Mouse (Mus musculus): ENCODE measurements around the gene Pfkl.
"Not testable (repeated sequence)": the region's sequence is repeated elsewhere in the genome, so short reads cannot be mapped to it uniquely, and the experiment has no call there.

Pfkl gene

DNA sequence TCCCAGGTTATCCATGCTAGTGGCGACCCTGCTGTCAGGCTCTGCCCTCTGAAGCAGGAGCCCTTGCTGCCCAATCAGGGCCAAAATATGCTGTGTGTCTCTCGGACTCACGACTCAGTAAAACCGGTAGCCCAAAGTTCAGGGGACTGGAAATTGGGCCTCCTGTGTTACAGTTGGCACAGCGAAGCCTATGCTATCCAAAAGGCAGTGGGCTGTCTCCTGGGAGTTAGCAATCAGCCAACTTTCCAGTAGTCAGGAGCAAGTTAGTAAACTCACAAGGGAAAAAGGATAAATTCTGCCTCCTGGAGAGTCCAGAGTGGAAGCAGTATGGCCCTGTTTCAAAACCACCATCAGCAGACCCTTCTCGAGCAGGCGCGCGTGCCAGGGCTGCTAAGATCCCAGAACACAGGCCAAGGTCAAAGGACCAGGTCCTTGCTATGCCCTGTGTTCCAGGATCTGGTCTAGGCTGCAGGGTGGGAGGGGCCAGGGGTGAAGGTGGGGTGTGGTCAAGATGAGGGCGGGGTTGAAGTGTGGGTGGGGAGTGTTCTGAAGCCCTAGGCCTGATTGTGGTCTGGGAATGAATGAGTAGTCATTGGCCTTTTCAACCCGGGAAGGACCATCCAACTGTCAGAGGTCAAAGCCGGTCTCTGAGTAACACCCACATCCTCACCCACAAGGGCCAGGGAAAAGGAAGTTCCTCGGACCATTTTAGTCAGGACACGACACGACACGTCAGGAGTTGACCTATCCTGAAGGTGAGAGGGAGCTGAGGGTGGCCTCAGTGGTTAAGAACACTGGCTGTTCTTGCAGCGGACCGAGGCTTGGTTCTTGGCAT lies 3.0 kb upstream of the Pfkl start:
- DNase-seq (ENCODE audit: low read depth, low spot score) = no peak

DNA sequence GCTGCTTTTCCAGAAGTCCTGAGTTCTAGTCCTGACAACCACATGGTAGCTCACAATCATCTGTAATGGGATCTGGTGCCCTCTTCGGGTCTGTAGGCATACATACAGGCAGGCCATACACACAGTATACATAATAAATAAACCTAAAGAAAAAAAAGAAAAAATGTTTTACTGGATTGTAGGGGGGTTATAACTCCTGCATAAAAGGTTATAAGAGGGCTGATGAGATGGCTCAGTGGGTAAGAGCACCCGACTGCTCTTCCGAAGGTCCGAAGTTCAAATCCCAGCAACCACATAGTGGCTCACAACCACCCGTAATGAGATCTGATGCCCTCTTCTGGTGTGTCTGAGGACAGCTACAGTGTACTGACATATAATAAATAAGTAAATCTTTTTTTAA lies 1.2 kb upstream of the Pfkl start:
- DNase-seq (ENCODE audit: low read depth, low spot score) = not testable (repeated sequence)

DNA sequence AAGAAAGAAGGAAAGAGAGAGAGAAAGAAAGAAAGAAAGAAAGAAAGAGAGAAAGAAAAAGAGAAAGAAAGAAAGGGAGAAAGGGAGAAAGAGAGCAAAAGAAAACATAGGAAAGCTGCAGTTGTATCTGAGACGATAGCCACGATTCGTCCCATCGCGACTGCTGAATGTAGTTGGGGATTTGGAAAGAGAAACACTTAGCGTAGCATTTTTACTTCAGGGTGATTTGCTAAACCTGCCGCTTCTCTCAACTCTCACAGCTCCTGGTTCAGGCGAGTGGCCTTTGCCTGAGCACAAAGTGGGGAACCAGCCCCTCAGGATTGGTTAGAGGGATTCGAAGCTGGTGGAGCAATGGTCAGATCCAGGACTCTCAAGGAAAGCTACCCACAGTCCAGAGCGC lies 452 bp upstream of the Pfkl start:
- no peak for DNase-seq (ENCODE audit: low read depth, low spot score)

DNA sequence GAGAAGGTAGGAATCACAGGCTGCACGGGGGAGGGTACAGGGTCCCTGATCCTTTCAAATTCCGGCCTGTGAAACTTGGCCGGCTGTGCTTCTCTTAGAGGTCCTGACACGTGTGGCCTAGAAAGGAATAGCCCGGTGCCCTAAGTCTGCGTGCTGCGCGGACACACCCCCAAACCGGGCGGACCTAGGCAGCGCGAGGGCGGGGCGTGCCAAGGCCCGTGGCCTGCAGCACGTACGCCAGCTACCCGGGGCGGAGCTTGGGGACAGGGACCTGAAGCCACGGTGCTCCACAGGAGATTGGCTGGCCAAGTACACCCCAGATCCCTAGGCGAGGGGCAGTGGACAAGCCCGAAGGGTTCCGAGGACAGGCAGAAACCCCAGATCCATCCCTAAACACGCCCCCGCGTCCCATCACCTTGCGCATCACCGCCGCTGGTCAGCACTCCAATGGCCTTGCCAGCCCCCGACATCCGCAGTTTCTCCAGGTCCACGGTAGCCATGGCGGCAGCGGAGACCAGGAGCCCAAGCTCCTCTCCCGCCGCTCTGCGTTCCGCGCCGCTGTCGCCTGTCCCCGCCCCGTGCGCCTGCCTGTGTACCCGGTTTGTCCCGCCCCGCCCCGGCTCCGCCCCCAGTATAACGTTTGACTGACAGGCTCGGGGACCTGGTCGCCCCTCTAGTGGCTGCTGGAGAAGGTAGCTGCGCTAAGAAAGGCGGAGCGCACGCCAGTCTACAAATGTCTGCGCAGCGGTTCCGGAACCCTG lies 519 bp downstream of the Pfkl start:
- DNase-seq (ENCODE audit: low read depth, low spot score) = peak; percentile 81

DNA sequence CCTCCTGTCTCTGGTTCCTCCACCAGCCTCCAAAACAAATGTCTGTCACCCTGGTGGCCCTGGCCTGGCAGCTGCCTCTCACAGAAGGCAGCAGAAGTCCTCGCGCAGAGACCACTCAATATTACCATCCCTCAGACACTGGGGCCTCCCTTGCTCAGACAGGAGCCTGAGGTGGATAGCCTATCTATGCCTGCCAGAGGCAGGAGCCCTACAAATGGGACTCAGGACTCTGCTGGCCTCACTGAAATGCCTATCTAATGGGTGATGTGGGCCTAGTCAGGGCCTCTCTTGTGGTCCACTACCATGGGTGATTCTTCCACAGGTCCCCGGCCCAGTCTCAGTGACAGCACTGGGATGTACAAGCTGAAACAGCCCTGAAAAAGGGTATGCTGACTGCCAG lies 1.7 kb downstream of the Pfkl start:
- DNase-seq (ENCODE audit: low read depth, low spot score) = no peak

DNA sequence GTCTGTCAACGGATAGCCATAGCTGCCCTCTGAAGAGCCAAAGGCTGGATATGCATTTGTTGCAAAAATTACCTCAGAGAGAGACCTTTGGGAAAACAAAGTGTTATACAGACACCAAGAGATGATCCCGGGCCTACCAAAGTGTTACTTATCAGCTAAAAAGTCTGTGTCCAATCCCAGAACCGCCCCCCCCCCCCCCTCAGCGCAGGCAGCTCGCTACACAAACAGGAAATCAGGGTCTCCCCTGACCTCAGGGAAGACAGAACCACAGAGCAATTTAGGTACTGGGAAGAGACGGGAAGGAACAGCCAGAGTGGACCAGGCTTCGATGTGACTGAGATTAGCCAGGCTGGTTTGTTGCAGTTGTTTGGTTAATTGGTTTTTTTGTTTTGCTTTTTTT lies 2.7 kb downstream of the Pfkl start:
- DNase-seq (ENCODE audit: low read depth, low spot score) = no peak

DNA sequence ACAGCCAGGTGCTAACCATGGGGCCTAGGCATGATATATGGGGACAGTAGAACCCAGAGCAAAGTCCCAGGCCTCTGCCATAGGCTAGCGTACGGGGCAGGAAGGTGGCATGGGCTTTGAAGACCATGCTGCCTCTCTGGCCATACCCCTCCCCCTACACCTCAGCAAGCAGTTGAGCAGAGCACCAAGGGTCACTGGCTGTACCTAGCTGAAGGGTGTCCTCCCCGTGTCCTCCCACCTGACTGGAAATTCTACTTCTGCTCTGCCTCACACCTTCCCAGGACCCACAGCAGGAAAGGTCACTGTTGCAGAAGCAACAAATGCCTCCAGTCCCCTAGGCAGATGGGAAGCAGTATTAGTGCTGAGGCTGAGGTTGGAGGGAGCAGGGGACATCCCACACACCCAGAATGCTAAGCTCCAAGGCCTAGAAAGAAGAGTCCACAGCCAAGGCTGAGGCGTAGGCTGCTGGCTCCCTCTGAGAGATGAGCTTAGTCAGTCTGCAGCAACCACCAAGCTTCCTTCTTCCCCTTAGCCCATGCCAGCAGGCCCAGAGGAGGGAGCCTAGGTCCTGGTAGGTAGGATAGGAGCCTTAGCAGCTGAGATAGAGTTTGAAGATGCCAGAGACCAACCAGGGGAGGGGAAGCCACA lies 4.0 kb downstream of the Pfkl start:
- no peak for DNase-seq (ENCODE audit: low read depth, low spot score)

DNA sequence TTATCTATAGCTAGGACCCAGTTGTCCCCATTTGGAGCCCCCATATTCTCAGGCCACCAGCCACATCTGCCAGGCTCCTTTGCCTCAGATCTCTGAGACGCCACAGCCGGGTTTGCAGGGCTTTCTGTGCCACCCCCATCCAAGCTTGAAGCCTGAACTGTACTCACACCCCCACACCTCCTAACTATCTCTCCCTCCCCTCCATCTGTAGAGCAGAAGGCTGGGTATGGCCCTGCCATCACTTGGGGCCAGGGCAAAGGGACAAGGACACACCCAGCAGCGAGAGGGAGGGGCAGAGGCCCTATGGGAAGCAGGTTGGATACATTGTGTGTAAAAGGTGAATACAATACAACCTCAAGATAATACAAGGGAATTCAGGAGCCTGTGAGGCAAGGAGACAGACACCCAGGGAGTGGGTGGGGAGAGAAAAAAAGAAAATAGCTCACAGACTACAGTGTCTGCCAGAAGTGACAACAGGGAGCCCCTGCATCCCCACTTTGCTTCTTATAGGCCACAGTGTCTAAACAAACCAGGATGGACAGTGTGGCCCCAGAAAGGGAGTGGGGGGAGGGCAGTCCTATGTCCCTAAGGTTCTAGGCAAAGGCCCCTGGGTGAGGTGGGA lies 5.3 kb downstream of the Pfkl start:
- DNase-seq (ENCODE audit: low read depth, low spot score) = no peak

DNA sequence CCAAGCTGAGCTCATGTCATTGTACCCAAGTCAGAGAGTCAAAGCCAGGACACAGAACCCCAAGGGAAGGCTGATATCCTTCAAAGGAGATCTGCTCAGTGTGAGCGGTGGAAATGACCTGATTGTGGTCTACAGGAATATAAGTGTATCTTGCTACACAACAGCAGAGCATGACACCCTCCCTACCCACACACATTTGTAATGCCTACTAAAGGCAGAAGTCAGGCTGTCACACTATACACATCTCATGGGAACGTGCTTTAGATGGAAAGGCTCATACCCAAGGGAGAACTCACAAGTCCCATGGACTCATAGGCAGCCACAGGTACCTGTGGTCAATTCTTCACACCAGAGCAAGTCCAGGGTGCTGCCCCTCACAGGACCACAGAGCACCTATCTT lies 7.6 kb downstream of the Pfkl start:
- no peak for DNase-seq (ENCODE audit: low read depth, low spot score)

DNA sequence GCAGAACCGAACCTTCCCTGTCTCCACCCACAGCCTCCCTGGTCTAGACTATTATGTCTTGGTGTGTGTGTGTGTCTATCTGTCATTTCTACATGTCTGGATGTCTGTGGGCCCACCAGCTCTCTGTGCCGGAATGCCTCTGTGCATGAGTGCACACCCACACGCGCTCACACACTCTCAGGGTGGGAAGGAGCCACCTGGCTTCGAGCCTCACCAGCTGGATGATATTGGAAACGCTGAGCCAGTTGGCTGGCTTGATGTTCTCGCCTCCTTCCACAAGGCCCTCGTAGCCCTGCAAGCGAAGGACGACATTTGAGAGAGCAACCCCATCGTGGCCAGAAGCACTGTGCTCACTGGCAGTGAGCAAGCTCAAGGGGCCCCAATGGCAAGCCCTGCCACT lies 8.1 kb downstream of the Pfkl start:
- DNase-seq (ENCODE audit: low read depth, low spot score) = peak; percentile 94

DNA sequence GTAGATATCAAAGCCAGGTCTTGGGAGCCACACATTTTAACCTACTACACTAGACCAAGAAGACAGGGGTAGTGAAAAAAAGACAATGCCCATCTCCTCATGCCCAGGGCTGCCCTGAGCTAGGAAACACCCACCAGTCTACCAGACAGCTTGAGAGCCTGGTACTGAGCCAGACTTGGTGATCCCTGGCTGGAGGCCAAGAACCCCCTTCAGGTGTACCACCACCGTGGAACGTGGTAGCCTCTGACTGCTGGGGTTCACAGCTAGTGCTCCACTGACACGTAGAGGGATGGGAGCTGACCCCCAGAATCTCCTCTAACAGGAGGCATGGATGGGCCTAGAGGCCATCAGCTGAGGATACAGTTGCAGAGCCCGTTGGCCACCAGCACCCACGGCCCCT lies 9.7 kb downstream of the Pfkl start:
- no peak for DNase-seq (ENCODE audit: low read depth, low spot score)

DNA sequence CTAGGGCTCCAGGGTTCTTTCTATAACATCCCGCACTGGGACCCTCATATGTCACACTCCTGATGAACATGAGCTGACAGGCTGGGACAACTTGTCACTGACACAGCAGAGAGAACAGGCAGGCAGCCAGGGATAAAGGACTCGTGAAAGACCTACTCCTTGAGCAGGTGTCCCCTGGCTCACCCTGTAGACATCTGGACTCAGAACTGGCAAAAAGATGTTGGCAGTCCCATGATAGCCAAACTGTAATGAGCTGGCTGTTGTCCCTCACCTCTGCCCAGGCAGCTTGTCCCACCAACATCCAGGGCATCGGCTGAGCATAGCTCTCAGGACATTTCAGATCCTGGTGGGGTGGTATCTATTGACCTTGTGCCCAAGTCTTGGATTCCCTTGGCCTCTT lies 14.2 kb downstream of the Pfkl start:
- DNase-seq (ENCODE audit: low read depth, low spot score) = no peak

DNA sequence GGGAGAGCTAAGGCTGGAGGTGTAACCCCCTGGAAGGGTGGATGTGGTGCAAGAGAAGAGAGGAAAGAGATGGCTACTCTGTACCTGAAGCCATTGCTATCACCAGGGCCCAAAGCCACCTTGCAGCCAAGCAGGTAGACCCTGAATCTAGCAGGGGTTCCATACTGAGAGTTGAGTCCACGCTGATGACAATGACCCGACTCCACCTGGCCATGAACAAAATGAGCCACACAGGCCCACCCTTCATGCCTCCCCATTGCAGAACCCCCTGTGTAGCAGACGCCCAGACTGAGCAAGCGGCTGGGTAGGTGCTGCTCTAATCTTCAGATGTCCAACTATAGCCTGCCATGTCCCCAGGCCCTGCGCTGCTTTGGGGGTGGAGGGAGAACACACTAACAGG lies 24.1 kb downstream of the Pfkl start:
- DNase-seq (ENCODE audit: low read depth, low spot score) = no peak

DNA sequence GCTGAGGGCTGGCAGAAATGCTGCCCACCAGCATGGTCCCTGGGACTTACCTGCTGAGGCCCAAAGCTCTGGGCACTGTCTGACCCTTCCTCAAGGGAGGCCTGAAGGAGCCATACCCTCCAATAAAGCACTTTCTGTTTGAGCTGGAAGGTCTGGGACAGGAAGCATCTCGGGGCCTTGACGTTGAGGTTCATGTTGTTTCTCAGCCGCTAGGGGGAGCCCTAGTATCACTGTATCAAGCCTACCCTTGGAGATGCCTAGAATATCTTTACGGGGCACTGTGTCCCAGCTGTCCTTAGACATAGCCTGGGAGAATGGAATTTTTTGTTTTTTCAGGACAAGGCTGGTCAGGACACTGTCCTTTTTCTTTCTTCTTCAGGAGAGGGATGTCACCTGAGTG lies 25.2 kb downstream of the Pfkl start:
- DNase-seq (ENCODE audit: low read depth, low spot score) = peak; percentile 72

DNA sequence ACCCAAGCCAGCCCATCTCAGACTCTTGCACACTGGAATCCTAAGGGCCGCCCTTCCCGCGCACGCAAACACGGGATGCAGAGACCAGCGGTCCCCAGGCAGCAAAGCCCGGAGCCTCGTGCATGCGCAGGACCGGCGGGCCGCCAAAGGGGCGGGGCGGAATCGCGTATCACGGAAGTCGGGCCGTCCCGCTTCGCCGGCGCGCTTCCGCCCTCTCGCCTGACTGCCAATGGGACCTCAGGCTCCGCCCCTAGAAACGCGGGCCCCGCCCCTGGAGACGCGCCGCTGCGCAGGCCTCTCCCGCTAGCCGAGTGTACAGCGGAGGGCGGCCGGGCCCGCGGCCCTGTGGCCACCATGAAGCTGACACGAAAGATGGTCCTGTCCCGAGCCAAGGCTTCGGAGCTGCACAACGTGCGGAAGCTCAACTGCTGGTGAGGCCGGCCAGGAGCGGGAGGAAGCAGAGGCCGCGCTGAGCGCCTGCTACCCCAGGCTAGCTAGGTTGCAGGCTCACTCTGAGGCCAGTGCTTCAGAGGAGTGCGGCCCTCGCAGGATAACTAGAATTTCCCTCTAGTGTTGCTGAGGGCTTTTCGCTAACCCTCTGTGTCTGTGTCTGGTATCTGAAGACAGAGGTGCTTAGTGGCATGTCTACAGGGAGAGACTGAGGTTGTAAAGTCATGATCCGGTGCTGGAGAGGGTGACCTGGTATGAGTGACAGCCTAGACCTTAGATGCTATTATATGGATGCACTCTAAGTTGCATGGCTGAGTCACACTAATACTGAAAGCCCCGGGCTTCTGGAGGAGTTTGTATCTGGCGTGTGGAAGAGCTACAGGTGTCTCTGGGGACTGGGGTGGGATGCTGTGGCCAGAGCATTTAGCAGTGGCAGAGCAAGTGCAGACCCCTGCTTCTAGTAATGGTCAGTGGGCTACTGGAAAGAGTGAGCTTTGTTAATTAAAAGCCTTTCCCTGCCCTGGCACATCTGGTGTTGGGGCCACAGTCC lies 31.2 kb downstream of the Pfkl start, which contains the start of gene 1810043G02Rik:
Gene 1810043G02Rik, plus strand, starts transcription at position 174 of the 1,000 bp plus-strand sequence.
- peak; percentile 87 for DNase-seq (ENCODE audit: low read depth, low spot score)

DNA sequence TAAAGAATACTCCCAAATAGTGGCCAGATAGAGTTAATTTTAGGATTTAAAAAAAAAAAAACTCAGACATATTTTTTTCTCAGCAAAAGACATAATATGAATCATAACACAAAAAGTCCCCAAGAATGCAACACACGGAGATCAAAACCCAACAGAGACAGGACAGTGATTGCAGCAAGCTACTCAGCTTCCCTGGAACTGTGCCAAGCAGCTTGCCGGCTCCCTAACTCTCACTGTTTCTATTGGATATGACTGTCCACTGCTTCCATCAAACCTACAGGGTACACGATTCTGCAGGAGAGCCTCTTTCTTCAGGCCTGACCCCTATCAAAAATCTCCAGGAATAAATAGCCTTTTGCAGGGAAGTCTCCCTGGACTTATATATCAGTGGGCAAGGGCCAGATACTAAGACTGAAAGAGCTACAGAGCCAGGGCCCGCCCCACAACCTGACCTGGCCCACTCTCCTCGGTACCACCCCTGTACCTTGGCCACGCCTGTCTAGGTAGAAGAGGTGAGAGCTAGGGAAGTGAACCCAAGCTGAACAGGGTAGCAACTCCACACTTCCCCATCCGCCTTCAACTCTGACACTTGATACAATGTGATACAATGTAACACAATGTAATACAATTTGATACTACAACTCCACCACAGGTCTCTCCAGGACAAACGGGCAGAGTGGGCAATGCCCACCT lies 33.3 kb downstream of the Pfkl start:
- no peak for DNase-seq (ENCODE audit: low read depth, low spot score)

DNA sequence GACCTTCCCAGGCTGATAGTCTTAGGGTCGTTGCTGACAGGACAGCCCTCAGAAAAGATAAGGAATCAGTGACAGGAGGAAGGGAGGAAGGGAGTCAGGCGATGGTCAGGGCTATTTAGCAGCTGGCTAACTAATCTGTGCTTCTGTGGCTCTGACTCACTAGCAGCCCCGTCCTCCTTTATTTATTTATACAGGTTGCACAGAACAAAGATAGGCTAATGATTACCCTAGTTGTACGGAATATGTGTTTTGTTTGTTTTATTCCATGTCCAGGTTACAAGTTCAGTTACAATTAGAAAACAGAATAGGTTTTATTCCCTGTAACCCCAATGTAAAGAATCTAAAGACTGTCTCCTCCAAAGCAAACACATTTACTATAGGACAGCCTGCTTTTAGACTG lies 34.2 kb downstream of the Pfkl start:
- no peak for DNase-seq (ENCODE audit: low read depth, low spot score)

DNA sequence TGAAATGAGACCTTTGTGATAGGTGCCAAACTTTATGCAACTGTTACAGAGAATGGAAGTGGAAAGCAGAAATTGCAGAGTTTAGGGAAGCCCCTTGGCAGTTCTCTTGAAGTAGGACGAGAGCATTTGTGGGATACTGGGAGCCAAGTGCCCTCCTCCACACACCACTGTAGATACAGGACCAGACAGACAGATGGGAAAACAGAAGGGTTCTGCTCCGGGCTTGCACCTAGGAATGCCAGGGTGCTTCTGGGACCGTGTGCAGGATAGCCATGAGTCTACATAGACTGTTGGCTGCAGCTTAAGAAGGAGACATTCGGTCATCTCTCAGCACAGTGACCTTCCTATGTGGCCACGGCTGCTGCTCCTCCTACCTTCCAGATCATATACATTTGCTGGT lies 35.1 kb downstream of the Pfkl start:
- DNase-seq (ENCODE audit: low read depth, low spot score) = no peak

DNA sequence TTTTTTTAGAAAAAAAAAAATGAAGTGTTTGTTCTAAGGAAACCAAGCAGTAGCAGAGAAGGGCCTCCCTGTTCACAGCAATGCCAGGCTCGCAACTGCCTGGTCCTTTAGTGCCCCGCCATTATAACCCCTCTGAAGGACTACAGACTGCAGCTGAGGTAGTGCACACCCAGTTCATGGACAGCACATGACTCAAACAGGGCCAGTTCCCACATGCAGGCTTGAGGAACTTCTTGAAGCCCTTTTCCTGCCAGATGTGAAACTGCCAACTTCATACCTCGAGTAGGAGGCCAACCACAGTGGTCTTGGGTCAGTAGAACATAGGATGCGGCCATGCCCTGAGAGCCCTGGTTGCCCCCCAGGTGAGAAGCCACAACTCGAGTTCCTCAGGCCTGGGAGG lies 35.6 kb downstream of the Pfkl start:
- no peak for DNase-seq (ENCODE audit: low read depth, low spot score)
